Mouse (Mus musculus): ENCODE data around the gene Cldn5. TPM values are rescaled to one million over a fixed set of nuclear protein-coding genes. Genes with fewer than 3 reads are reported as not detected.

Gene Cldn5
- polyA plus RNA-seq, 1 experiment from 2014 or later = 10.7 TPM

Other genes with a start within 250 kb of the Cldn5 start
- gene Tbx1, start 186.2 kb upstream of the Cldn5 start, polyA plus RNA-seq (2016; fragmentation: Nextera tagmentation; extraction: Ambion mirVana) = 0.08 TPM in 1 of 2 replicates, not detected in the other
- 40.8 and 44.2 TPM in 2 replicates for gene Gp1bb, start 154.4 kb upstream of the Cldn5 start, polyA plus RNA-seq (2016; fragmentation: Nextera tagmentation; extraction: Ambion mirVana)
- 0.31 and 0.61 TPM in 2 replicates for gene Gm49601, start 150.4 kb upstream of the Cldn5 start, polyA plus RNA-seq (2016; fragmentation: Nextera tagmentation; extraction: Ambion mirVana)
- gene Sept5, start 146.9 kb upstream of the Cldn5 start, polyA plus RNA-seq (2016; fragmentation: Nextera tagmentation; extraction: Ambion mirVana) = 2.6 and 2.8 TPM in 2 replicates
- 53.8 and 57.5 TPM in 2 replicates for gene Ufd1, start 34.9 kb downstream of the Cldn5 start, polyA plus RNA-seq (2016; fragmentation: Nextera tagmentation; extraction: Ambion mirVana)
- gene Cdc45, start 35.1 kb downstream of the Cldn5 start, polyA plus RNA-seq (2016; fragmentation: Nextera tagmentation; extraction: Ambion mirVana) = 54.2 and 55.9 TPM in 2 replicates
- gene 2510002D24Rik, start 59.7 kb downstream of the Cldn5 start, polyA plus RNA-seq (2016; fragmentation: Nextera tagmentation; extraction: Ambion mirVana) = 32.3 and 32.8 TPM in 2 replicates
- gene Gm28539, start 59.7 kb downstream of the Cldn5 start, polyA plus RNA-seq (2016; fragmentation: Nextera tagmentation; extraction: Ambion mirVana) = not detected in 2 replicates
- 96.1 and 99.3 TPM in 2 replicates for gene Mrpl40, start 100.0 kb downstream of the Cldn5 start, polyA plus RNA-seq (2016; fragmentation: Nextera tagmentation; extraction: Ambion mirVana)
- 13.6 and 15.2 TPM in 2 replicates for gene Hira, start 100.2 kb downstream of the Cldn5 start, polyA plus RNA-seq (2016; fragmentation: Nextera tagmentation; extraction: Ambion mirVana)

Data from liver, embryonic 12.5 days (tissue).